Mouse (Mus musculus) liver, adult 2 months (tissue): ENCODE results near the gene Shisa6.

Source experiments
- CTCF ChIP-seq: fragments of 200-500 bp; IDR thresholded peaks from 2 replicates; pipeline ENCODE4 v1.5.1; 2011; ENCODE audit warnings: low read depth, low read length, control low read depth
- POLR2A ChIP-seq: fragments of 200-500 bp; IDR thresholded peaks from 2 replicates; pipeline ENCODE4 v1.6.1; 2011; ENCODE audit warnings: low read length, control low read depth; ENCODE audit not compliant: insufficient read depth; ENCODE audit errors: extremely low read depth

GRCm38 (mm10) chr11:66188146-66188545 is 337.6 kb downstream of the Shisa6 start:
- TF ChIP-seq POLR2A (no peak), CTCF (no peak)
